Mouse (Mus musculus) spleen, adult 18-20 months (tissue): ENCODE data around the gene Iqgap3.

Experiments used
- DNase-seq, 2 experiments: peaks; one replicate each; pipeline ENCODE4 v3.0.0; 2022; ENCODE audit warnings: mixed read lengths in 2 of 2

Iqgap3 gene

GRCm38 (mm10) chr3:88150999-88151364, 69.2 kb downstream of the Iqgap3 start:
- DNase-seq = no peak

DNA sequence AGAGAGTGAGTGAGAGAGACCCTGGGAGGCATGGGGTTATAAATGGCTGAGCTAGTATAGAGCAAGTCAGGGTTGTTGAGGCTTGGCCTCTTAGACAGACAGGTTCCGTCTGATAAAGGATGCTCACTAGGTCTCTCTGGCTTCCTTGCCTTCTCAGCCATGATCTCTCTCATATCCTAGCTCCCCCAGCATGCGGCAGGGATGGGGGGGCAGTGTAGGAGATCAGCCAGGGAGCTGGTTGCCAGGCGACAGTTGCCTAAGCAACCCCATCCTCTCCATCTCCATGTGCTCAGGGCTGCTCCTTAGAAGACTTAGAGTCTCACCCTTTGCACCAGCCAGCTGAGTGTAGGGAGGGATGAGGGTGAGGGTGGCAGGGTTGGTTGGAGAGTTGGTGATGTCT, 70.3 kb downstream of the Iqgap3 start:
- DNase-seq = no peak

DNA sequence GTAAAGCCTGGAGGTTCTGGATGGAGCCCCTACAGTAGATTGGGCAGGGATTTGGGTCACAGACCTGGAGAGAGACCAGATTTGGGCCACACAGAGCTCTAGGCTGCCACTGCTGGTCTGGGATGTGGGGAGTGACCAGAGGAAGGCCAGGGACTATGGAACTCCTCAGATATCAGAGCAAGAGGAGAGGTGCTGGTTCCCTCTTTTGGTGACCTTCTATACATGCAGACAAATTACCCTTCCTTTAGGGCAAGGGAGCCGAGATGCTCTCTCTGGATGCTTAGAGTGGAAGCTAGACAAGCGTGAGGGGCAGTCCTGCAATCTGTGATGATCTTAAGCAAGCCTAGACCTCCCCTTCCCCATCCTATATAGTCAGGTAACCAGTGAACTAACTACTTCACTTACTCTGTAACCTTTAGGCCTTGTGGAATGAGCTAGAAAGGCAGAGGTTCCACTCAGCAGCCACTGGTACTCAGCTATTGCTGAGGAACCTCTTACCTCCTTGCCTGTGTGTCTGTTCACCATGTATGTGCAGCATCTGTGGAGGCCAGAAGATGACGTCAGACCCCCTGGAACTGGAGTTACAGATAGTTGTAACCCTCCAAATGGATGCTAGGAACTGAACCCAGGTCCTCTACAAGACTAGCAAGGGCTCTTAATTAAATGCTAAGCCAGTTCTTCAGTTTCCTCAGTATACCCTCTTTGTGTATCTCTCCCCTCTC, 71.7 kb downstream of the Iqgap3 start:
- no peak for DNase-seq

- DNase-seq = no peak
Observed at GRCm38 (mm10) chr3:88154236-88154635, 72.5 kb downstream of the Iqgap3 start.

DNA sequence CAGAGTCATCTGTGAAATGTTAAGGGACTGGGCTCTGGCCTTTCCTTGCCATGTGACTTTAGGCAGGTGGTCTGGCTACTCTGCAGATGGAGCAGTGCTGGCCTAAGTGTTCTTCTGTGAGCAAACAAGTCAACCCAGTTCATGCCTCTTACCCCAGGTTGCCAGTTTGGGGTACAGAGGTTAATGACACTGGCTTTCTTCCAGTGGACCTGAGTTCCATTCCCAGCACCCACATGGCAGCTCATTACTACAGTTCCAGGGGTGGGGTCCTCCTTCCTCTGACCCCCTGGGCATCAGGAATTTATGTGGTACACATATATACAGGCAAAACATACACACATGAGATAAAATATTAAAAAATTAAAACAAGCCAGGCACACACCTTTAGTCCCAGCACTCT, 75.0 kb downstream of the Iqgap3 start:
- no peak for DNase-seq

DNA sequence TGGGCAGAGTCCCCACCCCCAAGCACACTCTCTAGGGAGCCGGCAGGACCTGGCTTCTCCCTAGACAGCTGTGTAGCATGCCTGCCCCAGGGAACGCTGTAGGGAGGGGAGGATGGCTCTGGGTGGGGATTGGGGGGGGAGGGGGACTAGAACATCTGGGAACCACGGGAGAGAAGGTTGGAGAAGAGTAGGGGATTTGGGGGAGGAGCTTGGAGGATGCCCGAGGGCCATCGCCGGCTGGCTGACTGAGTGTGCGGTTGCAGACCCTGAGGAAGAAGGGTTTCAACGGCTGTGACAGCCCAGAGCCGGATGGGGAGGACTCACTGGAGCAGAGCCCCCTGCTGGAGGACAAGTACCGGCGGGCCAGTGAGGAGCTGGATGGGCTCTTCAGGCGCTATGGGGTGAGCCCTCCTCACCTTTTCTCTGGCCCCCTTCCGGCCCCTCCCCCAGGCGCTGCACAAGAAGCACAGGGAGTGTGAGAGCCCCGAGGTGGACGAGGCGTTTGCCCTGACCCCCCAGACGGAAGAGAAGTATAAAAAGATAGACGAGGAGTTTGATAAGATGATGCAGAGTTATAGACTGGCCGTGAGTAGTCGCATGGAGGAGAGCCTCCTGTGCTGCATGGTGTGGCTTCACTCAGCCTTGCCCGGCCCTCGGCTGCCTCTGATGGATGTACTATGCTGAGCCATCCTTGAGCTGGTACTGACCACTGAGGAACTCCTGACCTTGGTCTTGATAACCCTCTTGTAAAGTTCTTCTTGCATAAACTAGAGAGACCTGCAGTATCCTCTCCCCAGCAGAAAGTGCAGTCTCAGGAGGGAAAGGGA, 76.2 kb downstream of the Iqgap3 start:
- peak in 1 of 2 experiments; percentile 48 for DNase-seq

GRCm38 (mm10) chr3:88158991-88159390, 77.2 kb downstream of the Iqgap3 start:
- no peak for DNase-seq

GRCm38 (mm10) chr3:88160856-88161255, 79.1 kb downstream of the Iqgap3 start:
- DNase-seq = no peak

- no peak for DNase-seq
Observed at GRCm38 (mm10) chr3:88162259-88162658, 80.5 kb downstream of the Iqgap3 start.

DNA sequence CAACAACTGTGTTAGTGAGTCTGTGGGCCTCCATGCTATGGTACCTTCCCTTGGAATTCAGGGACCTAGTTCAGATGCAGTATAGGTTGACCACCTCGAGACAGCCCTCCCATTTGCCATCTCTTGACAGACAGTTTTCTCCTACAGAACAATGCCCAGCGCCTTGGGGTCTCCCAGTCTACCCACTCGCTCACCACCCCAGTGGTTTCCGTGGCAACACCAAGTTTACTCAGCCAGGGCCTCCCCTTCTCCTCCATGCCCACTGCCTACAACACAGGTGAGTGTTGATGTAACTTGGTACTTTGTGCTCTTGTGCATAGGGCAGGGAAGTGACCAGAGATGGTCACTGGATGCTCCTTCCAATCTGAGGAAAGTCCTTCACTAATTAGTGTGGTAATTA, 81.0 kb downstream of the Iqgap3 start:
- DNase-seq = no peak

DNA sequence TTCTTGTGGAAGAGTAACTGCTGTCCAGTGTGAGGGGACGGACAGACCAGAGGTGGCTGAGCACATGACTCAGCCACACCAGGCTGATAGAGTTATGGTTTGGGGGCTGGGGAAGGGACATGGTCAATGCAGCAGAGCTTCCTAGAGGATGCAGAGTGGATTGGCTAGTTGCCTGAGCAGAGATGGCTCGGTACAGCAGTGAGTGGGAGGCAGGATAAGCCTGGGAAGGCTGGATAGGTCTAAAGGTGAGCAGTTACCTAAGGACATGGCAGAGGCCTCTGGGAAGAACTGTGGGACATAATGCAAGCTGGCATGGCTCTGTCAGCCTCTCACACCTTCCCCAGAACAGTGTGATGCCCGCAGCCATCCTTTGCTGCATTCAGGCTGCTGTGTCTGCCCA, 82.1 kb downstream of the Iqgap3 start:
- DNase-seq = no peak

DNA sequence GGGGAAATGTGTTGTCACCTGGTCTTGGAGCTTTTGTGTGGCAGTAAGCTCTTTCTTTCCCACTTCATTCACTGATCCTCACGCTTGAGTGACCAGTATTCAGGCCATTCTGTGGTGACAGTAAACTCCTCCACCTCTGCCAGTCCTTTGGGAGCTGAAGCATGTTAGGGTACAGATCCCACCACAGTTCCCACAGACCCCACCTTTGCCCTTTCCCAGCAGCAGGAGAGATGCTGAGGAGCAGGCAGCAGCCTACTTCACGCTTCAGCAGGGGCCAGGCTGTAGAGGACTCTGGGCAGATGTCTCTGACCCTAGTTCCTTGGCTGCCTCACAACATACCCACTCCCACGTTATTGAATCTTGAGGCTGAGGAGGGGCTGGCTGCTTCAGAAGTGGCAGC, 82.5 kb downstream of the Iqgap3 start:
- DNase-seq = no peak

GRCm38 (mm10) chr3:88166056-88166455, 84.3 kb downstream of the Iqgap3 start:
- no peak for DNase-seq

DNA sequence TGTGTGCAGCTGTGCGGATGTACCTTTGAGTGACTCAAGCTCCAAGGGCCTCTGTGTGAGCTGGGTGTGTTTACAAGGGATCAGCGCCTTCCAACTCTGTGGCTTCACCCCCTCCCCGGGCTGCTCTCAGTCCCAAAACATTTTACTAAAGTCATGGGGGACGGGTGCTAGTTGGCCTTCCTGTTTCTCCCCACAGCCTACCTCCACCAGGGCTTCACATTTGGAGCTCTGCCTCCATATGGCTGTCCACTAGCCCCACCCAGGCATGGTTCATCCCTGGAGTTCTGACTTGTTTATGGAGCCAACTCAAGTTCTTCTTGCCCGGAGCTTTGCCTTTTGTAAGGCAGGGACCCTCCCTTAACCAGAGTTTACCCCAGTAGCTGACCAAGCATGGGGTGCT, 88.6 kb downstream of the Iqgap3 start:
- no peak for DNase-seq
